Mouse (Mus musculus) 416B (cell line): ENCODE measurements around the gene Adgrg6.

Experiments
- DNase-seq: peaks from one replicate; pipeline ENCODE4 v3.0.0; 2011; ENCODE audit warnings: low read depth

The Adgrg6 gene

GRCm38 (mm10) chr10:14491838-14492237 lies 53.6 kb downstream of the Adgrg6 start:
- peak; percentile 28 for DNase-seq

DNA sequence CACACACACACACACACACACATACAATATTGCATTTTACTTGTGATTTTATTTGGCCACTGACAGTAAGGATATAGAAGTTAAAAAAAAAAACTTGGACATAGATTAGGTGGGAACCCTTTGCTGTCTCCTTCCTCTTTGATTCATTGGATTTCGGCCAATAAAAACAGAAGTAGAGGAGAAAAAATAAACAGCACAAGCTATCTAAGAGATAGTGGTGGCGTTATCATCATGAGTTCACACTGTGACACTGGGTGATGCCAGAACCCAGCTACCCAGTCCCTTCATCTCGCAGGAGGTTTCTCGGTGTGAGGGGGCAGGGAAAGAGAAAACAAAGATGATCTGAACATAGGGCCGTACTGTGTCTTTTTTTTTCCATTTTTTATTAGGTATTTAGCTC lies 62.2 kb downstream of the Adgrg6 start:
- peak; percentile 10 for DNase-seq

- no peak for DNase-seq
Observed at GRCm38 (mm10) chr10:14482483-14482882, 63.0 kb downstream of the Adgrg6 start.

GRCm38 (mm10) chr10:14480928-14481327 lies 64.5 kb downstream of the Adgrg6 start:
- DNase-seq, result no peak

GRCm38 (mm10) chr10:14476393-14476792 lies 69.1 kb downstream of the Adgrg6 start:
- DNase-seq, result no peak

- no peak for DNase-seq
Observed at GRCm38 (mm10) chr10:14475641-14476040, 69.8 kb downstream of the Adgrg6 start.

GRCm38 (mm10) chr10:14474541-14475305 lies 70.7 kb downstream of the Adgrg6 start:
- DNase-seq, result peak; percentile 67

DNA sequence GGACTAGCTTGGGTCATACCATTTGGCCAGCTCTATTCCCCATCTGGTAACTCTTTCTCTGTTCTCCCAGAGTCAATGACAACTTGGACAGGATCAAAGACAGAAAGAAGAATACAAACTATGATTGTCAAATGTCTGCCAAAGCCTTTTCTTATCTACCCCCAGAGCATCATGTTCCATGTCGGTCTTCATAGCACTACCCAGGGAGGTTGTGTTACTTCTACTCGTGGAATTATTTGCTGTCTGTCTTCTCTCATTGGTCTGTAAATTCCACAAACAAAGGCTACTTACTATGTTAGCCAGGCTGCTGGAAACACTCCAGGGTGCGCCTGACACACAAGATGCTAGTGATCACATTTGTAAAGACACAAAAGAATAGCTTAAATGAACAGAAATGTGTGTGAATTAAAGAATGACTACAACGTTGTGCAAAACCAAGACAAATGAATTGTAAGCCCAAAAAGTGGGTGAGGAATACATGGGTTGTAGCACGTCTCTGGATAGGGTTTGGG lies 74.4 kb downstream of the Adgrg6 start:
- DNase-seq, result no peak

DNA sequence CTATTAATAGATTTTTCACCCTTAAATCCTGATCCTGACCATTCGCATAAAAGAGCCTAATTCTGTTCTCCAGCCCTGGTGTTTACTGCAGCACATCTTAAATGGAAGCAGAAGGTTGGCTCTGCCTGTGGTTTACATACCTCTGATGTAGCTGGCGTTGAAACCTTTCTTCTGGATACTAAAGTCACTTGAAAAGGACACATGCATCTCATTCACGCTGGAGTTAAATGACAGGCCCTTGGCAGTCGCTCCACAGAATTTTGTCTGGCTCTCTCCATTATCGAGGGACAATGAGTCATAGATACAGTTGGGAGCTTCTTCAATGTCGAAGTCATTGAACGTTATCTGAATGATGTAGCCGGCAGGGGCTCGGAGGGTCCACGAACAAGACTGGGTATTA lies 76.8 kb downstream of the Adgrg6 start:
- no peak for DNase-seq

DNA sequence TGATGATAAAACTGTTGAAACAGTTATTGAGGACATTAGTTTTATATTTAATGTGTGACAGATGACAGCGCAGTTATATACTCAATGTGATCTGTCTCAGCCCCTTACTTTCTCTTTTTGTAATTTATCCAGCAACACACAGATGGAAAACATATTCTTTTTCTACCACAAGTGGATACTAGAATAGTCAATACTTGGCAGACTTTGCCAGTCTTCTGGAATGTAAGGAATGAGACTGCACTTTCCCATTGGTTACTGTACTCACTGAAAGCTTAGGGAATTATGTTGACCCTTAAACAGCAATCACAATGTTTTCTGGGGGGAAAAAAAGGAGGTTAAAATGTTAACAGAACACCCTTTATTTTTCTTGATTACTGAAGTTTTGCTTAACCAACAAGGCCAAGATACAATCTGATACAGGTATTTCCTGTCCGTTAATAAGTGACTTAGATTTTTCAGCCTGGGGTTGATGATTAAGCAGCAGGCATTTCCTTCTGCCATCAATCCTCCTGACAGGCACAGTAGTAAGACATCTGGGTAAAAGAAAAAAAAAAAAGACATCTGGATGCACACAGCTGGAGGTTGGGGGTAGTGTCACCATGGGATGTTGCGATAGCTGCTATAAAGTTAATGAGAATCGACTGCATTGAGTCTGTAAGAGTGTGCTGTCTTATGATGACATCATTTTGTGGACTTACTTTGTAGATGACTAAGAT lies 81.5 kb downstream of the Adgrg6 start:
- DNase-seq, result peak; percentile 89

DNA sequence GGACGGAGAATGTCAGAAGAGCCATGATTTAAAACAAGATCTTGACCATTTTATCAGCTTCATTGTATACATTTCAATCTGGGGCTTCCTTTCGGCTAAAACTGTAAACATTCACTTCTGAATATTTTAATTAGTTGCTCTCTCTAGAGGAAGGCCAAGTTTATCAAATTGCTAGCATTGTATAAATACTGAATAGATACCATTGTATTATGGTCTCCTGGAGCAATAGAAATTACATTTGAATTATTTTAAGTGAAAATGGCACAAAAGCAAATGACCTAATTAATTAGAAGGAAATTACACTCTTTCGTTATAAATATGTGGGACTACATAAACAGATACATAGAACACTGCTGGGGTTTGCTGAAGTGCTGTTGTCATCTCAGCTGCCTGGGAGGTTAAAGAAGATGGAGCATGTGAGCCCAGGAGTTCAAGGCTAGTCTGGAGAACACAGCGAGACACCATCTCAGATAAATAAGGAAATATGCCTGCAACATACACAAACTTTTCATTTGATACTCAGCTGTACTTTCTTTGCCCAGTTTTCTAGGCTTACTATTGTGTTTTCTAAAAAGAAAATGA lies 84.4 kb downstream of the Adgrg6 start:
- DNase-seq, result no peak

DNA sequence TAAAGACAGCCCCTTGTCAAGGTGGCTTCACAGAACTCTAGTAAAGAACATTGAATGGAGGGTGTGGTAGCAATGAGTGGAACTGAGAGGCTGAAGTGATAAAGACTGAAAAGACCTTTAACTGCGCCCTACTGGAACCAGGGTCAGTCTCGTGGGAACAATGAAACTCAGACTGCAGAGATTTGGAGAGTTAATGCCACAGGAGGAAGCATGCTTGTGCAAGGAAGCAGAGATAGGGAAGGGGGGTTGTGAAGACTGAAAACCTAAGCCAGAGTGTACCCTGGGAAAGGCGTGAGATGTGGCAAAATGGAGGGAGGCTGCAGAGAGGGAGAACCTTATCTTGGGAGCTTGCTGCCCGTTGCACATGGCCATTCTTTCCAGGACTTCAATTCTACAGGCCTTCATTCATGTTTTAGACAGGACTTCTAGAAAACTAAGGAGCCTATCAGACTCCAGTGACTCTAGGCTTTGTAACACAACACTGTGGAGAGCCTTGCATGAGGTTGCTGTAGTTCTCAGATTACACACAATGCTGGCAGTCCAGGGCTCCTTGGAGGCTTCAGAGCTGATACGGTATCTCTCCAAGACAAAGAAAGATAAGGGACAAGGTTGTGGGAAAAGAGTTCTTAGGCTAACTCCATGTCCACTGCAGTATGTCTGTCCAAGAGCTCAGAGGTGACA lies 85.1 kb downstream of the Adgrg6 start:
- peak; percentile 52 for DNase-seq

DNA sequence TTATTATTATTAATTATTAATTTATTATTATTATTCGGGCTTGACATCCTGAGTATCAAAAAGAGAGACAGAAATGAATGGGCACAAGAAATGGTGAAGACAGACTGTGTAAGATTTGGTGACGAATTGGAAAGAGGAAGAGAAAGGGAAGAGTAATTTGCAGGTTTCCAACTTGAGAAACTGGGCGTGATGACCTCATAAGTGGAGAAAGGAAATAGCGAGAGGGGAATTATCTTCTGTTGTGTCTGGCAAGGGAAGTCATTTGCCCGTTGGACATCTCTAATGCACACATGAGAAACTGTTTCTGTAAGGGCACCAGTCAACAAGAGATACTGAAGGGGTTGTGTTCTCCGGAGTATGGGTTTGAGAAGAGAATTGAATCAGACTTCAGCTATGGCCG lies 85.6 kb downstream of the Adgrg6 start:
- no peak for DNase-seq

DNA sequence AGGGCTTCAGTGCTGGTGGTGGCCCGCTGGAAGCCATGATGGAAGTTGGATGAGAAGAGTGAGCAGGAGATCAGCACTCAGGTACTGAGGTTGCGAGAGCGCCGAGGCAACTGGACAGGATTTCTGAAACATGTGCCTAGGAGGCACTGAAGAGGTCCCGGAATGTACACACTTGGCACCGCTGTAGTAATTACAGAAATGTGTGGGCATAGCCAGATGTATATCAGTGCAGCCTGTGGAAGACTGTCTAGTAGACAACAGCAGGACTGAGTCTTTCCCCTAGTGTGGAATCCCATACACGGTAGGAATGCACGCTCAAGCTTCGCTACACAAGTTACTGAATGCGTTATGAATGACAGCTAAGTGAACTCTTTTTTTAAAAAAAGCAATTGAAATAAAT lies 86.1 kb downstream of the Adgrg6 start:
- no peak for DNase-seq

DNA sequence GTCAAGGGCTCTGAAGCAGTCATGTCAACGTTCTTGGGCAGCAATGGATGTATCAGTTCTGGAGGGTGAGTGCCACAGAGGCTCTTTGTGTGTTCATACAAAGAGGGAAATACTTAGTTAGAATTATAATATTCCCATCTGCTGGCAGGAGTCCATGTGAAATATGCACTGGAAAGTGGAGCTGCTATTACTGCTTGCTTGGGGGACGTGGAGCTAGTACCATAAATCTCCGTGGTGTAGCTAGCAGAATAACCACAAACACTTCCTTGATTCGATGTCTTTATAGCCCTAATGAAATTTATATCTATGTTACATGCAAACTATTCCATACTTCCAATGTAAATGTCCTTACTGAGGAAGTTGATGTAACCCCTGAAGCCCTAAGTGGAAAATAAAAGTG lies 91.0 kb downstream of the Adgrg6 start:
- DNase-seq, result no peak

DNA sequence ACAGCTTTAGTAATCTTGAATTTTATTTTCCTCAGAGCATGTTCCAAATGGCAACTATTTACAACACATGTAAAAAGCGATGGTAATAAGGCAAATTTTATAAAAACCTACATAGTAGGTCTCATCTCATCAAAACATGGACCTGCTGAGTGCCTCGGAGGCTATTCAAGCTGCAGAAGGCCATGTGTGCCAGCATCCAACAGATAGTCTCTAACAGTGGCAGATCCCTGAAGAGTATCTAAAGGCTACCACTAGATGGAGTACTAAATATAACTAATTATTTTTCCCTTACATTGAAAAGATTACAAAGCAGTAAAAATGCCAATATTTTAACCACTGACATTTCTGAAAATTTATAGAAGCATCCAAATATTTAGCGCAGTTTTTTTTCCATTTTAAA lies 93.6 kb downstream of the Adgrg6 start:
- peak; percentile 64 for DNase-seq

GRCm38 (mm10) chr10:14450073-14450472 lies 95.4 kb downstream of the Adgrg6 start:
- DNase-seq, result peak; percentile 26

GRCm38 (mm10) chr10:14445590-14446291 lies 99.7 kb downstream of the Adgrg6 start:
- DNase-seq, result peak; percentile 92

DNA sequence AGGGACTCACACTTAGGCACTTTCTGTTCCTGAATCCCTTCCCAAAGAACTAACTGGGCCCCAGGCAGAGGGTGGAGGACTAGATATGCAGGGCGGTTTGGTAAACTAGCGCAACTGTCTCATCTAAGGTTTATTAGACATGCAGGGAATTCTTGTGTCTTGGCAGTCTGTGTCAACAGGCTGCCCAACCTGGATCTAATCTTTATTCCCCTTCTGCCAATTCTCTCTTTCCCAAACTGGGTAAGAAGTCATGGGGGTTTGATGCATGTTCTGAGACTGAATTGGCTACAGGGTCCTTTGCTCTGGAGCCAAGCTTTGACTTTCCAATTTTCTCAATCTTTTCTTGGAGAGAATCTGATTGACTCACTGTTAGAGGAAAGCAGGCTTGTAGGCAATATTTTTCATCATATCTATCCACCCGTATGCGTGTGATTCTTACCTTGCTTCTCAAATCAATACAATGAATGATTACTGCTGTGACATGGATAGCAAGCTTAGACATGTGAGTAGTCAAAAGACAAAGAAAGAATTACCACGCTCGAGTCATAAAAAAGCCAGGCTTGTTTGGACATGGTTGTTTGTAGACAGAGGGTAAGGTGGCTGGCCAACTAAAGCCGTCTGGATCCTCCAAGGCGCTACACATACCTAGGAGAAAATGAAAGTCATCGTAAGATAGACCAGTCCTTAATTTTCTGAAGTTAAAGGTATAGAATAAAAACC lies 104.4 kb downstream of the Adgrg6 start:
- no peak for DNase-seq

- peak; percentile 80 for DNase-seq
Observed at GRCm38 (mm10) chr10:14404070-14404469, 141.4 kb downstream of the Adgrg6 start.

- peak; percentile 27 for DNase-seq
Observed at GRCm38 (mm10) chr10:14401744-14402143, 143.7 kb downstream of the Adgrg6 start.
